Mouse (Mus musculus): ENCODE results near the gene Unk.

The Unk gene

GRCm38 (mm10) chr11:116030898-116031845 is 1.1 kb downstream of the Unk start:
- DNase-seq = no peak

DNA sequence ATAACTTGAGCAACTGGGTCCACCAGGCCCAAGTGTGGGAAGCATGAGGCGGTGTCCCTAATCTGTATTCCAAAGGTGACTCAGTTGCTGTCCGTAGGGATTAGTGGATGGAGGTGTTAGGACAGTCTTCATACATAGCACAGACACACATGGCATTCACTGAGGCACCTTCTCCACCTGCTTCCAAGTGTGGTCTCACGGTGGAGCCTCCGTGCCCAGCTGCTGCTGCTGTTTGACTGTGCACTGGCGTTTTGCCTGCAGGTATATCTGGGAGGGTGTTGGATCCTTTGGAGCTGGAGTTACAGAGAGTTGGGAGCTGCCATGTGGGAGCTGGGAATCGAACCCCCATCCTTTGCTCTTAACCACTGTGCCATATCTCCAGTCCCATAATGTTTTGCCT is 4.5 kb downstream of the Unk start:
- DNase-seq = no peak

GRCm38 (mm10) chr11:116036671-116037070 is 6.5 kb downstream of the Unk start:
- no peak for DNase-seq

- DNase-seq = no peak
Observed at GRCm38 (mm10) chr11:116037826-116038225, 7.7 kb downstream of the Unk start.

DNA sequence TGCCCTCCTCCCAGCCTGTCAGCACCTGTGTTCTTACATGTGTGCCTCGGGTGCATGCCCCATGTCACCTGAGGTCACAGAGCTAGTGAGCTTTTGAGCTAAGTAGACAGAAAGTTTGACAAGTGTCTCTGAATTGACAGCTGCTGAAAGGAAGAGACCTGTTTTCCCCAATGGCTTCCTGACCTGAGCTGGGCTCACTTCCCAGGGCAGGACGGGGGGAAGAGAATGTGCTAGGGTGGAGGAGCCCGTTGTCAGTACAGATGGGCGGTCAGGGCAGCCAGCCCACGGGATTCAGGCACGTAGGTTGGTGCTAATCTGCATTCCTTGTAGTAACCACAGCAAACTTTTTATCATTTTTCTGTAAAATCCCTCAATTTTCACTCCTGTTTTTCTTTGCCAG is 10.5 kb downstream of the Unk start:
- peak; percentile 39 to 51 for DNase-seq

DNA sequence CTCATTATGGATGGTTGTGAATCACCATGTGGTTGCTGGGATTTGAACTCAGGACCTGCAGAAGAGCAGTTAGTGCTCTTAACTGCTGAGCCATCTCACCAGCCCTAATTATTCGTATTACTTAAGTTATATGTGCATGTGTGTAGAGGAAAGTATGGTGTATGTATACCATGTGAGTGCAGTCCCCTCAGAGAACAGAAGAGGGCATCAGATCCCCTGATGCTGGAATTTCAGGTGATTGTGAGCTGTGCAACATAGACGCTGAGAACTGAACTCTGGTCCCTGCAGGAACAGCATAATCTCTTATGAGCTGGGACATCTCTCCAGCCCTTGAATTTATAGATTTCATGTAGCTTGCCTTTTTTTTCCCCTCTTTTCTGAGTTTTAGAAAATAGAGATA is 11.7 kb downstream of the Unk start:
- no peak for DNase-seq

DNA sequence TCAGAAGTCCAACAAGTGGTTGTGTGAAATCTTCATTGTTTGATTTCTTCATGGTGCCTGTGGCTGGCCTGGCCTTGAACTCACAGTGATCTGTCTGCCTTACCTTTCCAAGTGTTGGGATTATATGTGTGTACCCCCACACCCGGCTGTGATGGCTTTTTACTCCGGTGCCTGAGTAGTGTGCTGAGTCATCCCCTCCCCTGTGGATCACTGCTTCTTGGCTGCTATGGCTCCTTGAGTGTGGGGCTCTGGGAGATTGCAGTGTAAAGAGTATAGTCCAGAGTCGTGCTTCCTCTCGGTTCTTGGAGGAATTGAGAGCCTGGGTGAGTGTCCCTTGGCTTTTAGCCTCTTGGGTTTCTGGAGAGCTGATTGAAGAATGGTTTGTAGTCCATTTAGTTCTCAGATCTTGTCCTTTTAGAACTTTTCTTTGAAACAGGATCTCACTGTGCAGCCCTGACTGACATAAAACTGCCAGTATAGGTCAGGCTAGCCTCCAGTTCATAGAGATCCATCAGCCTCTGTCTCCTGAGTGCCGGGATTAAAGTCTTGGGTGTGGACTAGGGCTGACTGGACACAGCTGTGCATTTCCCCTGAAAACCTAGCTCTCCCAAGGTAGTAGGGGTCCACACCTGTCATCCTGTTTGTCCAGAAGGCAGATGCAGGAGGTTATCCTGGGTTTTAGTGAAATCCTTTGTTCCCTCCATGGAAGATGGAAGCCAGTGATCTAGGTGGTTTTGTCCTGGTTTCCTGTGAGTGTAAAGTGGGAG is 12.4 kb downstream of the Unk start:
- no peak for DNase-seq

DNA sequence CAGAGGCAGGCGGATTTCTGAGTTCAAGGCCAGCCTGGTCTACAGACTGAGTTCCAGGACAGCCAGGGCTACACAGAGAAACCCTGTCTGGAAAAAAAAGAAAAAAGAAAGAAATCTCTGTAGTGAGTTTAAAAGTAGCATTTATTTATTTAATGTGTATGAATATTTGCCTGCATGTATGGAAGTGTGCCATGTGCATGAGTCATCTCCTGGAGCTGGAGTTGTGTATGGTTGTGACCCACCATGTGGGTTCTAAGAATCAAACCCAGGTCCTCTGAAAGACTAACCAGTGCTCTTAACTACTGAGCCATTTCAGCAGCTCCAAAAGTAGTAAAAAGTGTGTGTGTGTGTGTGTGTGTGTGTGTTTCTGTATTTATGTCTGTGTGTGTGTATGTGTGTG is 13.2 kb downstream of the Unk start:
- DNase-seq = no peak

DNA sequence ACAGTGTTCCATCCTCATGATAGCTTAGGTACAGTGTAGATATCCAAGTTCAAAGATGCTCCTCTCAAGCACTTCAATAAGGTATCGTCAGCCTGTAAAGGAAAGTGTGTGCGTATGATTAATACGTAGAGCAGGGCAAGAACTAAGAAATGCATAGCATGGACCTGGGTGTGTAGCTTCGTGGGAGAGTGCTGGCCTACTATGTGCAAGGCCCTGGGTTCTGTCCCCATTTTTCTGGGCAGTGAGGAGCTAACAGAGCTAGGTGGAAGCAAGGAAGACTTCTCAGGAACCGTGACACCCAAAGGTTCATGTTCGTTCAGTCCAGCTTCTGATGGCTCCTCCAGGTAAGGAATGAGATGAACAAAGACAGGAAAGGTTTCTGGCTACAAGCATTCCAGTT is 15.1 kb downstream of the Unk start:
- no peak for DNase-seq

DNA sequence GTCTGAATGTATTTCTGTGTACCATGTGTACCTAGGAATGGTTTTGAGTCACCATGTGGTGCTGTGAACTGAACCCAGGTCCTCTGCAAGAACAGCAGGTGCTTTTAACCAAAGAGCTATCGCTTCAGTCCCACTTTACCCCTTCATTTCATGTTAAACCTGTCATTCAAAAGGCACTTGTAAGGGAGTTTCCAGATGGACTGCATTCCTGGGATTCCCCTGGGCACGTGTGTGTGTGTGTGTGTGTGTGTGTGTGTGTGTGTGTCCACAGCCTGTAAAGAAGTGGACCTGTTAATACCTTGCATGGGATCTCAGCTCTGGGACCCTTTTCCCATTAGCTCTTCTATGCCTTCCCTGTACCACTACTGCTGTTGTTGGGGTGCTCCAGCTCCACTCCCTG is 19.5 kb downstream of the Unk start:
- DNase-seq = no peak

- no peak for DNase-seq
Observed at GRCm38 (mm10) chr11:116050196-116050595, 20.1 kb downstream of the Unk start.

DNA sequence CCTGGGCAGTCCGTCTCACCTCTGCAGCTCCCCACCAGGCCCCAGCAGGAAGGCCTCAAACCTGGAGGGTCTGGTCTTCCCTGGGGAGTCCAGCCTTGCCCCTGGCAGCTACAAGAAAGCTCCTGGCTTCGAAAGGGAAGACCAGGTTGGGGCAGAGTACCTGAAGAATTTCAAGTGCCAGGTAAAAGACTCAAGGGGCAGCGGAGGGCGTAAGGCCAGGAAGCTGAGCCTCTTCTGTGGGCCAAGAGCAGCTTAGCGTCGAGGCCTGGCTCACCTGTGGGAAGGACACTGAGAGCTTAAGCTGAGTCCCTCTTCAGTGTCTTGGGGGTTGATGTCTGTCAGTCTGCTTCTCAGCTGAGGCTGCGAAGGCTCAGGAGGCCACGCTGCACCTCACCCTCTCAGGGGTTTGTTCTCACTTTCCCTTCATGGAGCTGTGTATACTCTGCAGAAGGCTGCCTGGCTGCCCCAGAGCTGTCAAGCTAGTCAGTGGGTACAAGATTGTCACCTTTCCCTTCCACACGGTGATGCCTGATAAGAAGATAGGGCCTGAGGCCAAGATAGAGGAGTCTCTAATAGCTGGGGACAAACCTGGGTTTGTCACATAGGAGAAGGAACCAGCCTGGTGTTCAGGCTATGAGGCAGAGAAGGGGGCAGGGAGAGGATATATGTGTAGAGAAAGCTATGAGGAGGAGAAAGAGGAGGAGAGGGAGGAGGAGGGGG is 23.5 kb downstream of the Unk start:
- DNase-seq = no peak

GRCm38 (mm10) chr11:116055873-116056272 is 25.8 kb downstream of the Unk start:
- no peak for DNase-seq

- no peak for DNase-seq
Observed at GRCm38 (mm10) chr11:116057237-116057881, 27.2 kb downstream of the Unk start.

- peak; percentile 35 to 40 for DNase-seq
Observed at GRCm38 (mm10) chr11:116058022-116058614, 28.0 kb downstream of the Unk start.

- DNase-seq = peak in 1 of 2 experiments; percentile 37
Observed at GRCm38 (mm10) chr11:116058868-116059690, 29.0 kb downstream of the Unk start.

GRCm38 (mm10) chr11:116059691-116060025 is 29.5 kb downstream of the Unk start:
- peak; percentile 37 to 41 for DNase-seq

- DNase-seq = peak; percentile 40 to 55
Observed at GRCm38 (mm10) chr11:116060596-116060995, 30.5 kb downstream of the Unk start.

- peak; percentile 79 to 83 for DNase-seq
Observed at GRCm38 (mm10) chr11:116061641-116062415, 31.7 kb downstream of the Unk start.

- DNase-seq = peak; percentile 53 to 54
Observed at GRCm38 (mm10) chr11:116062521-116062920, 32.4 kb downstream of the Unk start.

- peak; percentile 95 to 96 for DNase-seq
Observed at GRCm38 (mm10) chr11:116063562-116063961, 33.4 kb downstream of the Unk start.

All from cerebellum, postnatal 36 days (tissue).